Mouse (Mus musculus) cerebellum, postnatal 4 days (tissue): ENCODE data around the gene Taz.

Source experiments
- DNase-seq, 2 experiments: peaks; one replicate each; pipeline ENCODE4 v3.0.0; 2022; ENCODE audit warnings: low spot score in 2 of 2, mixed read lengths in 1 of 2

Taz gene

GRCm38 (mm10) chrX:74281041-74281731, 526 bp upstream of the Taz start:
- DNase-seq: no peak

GRCm38 (mm10) chrX:74282395-74283091, 831 bp downstream of the Taz start:
- peak; percentile 40 to 80 for DNase-seq

GRCm38 (mm10) chrX:74283092-74283437, 1.4 kb downstream of the Taz start:
- DNase-seq: no peak

GRCm38 (mm10) chrX:74293431-74293830, 11.7 kb downstream of the Taz start:
- no peak for DNase-seq

- DNase-seq: peak; percentile 78 to 91
Measured at GRCm38 (mm10) chrX:74296538-74297448, 15.1 kb downstream of the Taz start, which contains the start of gene Atp6ap1. Gene Atp6ap1 (plus strand): TSS chrX:74297097.

GRCm38 (mm10) chrX:74298348-74298747, 16.6 kb downstream of the Taz start:
- DNase-seq: no peak

- no peak for DNase-seq
Measured at GRCm38 (mm10) chrX:74299721-74300120, 18.0 kb downstream of the Taz start.

GRCm38 (mm10) chrX:74304867-74305700, 23.4 kb downstream of the Taz start, which contains the start of gene Gdi1:
Gene Gdi1 (plus strand): TSS chrX:74304998.
- peak; percentile 36 to 68 for DNase-seq

GRCm38 (mm10) chrX:74312540-74313464, 31.1 kb downstream of the Taz start, which contains the start of gene Fam50a:
Gene Fam50a (plus strand): TSS chrX:74313033.
- peak; percentile 65 to 81 for DNase-seq

- DNase-seq: peak; percentile 57 to 63
Measured at GRCm38 (mm10) chrX:74328725-74329161, 47.0 kb downstream of the Taz start, which contains the start of gene Plxna3. Gene Plxna3 (plus strand): TSS chrX:74329066.

- DNase-seq: no peak
Measured at GRCm38 (mm10) chrX:74329215-74329671, 47.5 kb downstream of the Taz start.

- DNase-seq: no peak
Measured at GRCm38 (mm10) chrX:74330166-74330930, 48.6 kb downstream of the Taz start.
